Mouse (Mus musculus) cerebellum, adult 11-12 months (tissue): ENCODE measurements around the gene 9430007A20Rik.
"Not testable (repeated sequence)": the region's sequence is repeated elsewhere in the genome, so short reads cannot be mapped to it uniquely, and the experiment has no call there.

Source experiments
- DNase-seq: peaks from one replicate; pipeline ENCODE4 v3.0.0; 2022

Gene 9430007A20Rik

GRCm38 (mm10) chr4:144519522-144519921 lies at the start of gene 9430007A20Rik:
TSS of gene 9430007A20Rik (plus strand) at chr4:144519822.
- DNase-seq, result no peak

- DNase-seq, result no peak
Observed at GRCm38 (mm10) chr4:144493331-144493730, 26.3 kb upstream of the 9430007A20Rik start.

- DNase-seq, result no peak
Observed at GRCm38 (mm10) chr4:144506518-144506917, 13.1 kb upstream of the 9430007A20Rik start.

DNA sequence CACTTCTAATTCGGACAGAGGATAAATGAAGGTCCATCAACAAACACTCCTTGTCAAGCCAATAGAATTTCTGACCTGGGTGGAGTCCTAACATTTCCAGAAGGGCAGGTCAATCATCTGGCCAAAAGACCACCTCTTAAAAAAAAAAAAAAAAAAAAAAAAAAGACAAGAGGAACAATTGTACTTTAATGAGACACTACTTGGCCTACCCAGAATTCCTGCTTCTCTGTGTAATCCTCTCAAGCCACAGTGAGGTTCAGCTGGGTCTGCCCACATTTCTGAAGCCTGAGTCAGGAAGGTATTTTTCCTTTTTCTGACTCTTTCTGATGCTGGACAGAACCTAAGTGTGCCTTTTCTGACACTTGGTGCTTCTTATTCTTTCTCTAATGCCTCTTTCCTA lies 25.1 kb downstream of the 9430007A20Rik start:
- DNase-seq, result no peak

DNA sequence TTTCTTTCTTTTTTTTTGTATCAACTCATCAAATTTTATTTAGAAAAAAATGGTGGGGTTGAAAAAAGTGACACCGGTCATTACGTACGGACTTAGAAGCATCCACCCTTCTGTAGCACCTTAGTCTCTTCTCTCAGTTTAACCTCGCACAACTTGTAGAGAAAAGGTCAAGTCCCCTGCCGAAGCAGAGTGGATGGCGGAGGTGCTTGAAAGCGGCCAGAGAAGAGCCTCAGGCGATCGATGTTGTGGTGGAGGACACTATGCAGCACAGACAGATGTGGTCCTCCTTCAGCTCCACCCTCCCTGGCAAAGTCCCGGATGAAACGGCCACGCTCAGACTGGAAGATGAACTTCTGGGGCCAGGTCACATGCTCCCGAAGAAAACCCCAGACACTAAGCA lies 25.7 kb downstream of the 9430007A20Rik start:
- DNase-seq, result not testable (repeated sequence)

DNA sequence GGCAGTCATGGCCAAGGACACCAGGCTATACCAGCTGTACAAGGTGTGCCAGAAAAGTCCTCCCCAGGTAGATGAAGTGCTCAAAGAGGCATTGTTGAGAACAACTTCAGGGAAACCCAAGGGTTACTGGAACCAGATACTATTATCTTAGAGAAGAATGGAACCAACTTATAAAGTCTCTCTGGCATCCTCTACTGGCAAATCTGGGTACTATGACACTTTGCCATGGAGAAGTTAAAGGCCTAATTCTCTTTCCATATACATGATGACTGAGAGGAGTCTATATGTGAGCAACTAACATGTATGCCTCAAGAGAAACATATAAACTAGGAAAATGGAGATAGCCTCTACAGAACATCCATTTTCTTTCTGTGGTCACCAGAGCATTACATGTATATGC lies 31.5 kb downstream of the 9430007A20Rik start:
- DNase-seq, result no peak

GRCm38 (mm10) chr4:144559792-144560191 lies 40.2 kb downstream of the 9430007A20Rik start:
- DNase-seq, result no peak

DNA sequence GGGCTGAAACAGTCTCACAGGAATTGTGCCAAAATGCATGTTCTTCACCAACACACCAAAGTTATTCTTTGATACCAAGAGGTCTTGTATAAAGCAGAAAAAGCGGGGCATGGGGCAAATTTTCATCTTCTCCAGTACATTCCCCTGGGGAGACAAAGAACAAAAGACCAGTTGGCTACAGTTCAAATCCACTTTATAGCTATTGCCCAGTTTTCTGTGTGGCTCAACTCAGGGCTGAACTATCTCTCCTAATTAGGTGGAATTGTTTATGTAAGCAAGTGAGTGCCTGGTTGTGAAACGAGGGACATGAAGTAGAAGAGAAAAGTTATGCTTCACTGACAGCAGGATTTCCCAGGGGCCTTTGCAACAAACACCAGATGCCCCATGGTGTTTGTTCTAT lies 41.6 kb downstream of the 9430007A20Rik start:
- no peak for DNase-seq

DNA sequence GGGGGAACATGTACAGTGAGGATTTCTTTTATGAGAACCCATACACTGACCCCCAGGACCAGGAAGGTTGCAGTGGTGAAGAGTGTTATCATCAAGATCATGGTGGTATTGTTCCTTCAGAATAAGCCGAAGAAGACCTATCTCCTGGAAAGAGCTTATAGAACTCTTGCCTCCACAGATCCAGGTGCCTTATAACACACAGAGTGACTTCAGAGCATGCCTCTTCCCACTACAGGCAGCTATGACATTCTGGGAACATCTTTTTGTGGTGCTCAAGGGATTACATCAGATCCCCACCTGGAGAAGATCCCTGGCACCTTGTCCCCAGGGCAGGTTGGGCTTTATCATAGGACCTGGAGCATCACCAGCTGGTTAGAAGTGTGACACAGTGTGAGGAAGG lies 45.4 kb downstream of the 9430007A20Rik start, which contains the start of gene Gm13124:
Gm13124 (minus strand) TSS at position 101 of the 400 bp plus-strand sequence.
- DNase-seq, result no peak

DNA sequence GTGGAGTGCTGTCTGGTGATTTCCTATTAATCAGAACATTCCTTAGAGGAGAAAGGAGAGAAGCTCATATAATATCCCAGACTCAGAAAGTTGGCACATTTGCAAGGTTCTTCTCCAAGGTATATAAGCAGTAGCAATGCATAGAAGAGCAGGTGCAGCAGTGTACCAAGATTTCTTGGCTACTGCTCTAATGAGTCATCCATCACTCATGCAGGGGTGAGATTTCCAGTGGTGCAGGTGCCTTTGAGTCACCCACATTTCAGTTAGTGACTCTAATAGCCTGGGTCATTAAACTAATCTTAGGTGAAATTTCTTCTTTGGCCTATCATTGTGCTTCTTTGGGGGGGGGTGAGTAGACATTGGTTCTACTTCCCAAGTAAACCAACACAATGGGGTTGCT lies 48.1 kb downstream of the 9430007A20Rik start:
- no peak for DNase-seq
